Mouse (Mus musculus): ENCODE results near the gene 1700029I15Rik. TPM values are rescaled to one million over a fixed set of nuclear protein-coding genes. Genes with fewer than 3 reads are reported as not detected.
A peak's percentile ranks its signal among the peaks of the same experiment; 100 is the strongest.

The 1700029I15Rik gene
- total and polyA plus RNA-seq, 3 experiments: 0.67 to 3.4 (median 3.0) TPM

DNA sequence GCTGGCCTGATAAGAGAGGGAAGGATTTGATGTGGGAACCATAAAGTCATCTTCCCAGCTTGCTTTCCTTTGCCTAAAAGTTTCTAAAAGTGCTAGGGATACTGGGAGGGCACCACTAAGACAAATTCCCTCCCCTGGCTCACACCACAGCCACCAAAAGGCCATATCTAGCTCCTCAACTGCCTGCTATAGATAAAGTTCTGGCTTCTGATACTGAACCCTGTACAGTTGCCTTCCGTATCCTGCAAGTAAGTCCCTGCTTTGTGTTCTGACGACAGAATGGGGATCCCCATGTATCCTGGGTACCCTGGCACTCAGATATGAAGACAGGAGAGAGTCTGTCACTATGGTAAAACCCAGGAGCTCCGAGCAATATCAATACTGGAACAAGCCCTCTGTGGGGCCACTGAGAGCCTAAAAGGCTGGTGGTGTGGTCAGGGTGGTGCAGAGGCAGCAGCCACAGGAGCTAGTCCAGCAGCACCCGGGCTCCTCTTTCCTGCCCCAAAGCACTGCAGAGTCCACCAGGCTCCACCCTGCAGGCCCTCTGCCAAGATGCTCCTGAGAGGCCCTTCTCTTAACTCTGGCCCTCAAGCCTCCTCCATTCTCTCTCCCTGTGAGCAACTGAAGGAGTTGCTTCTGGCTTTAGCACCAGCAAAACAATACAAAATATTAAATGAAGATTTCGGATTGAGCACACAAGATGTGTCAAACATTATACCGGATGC is 8.0 kb downstream of the 1700029I15Rik start:
- no peak for TF ChIP-seq MEF2A (IDR thresholded peaks at IDR 0.05; ENCODE audit: borderline replicate concordance, low read depth, low read length)
- TF ChIP-seq RCOR1 (conservative IDR thresholded peaks at IDR 0.05; ENCODE audit: low read depth, low read length): no peak
- no peak for TF ChIP-seq ZMIZ1 (IDR thresholded peaks at IDR 0.05; ENCODE audit: low read depth, low read length)
- no peak for TF ChIP-seq POLR2A (IDR thresholded peaks at IDR 0.05; ENCODE audit: low read depth, low read length)
- no peak for TF ChIP-seq CHD1 (IDR thresholded peaks at IDR 0.05; ENCODE audit: low read depth, low read length)
- no peak for TF ChIP-seq SMC3 (IDR thresholded peaks at IDR 0.05; ENCODE audit: low read depth, low read length)
- no peak for TF ChIP-seq IRF4 (IDR thresholded peaks at IDR 0.05; ENCODE audit: low read depth, low read length)
- TF ChIP-seq JUND (conservative IDR thresholded peaks at IDR 0.05; ENCODE audit: low read depth, low read length): no peak
- TF ChIP-seq ELF1 (IDR thresholded peaks at IDR 0.05; ENCODE audit: low read depth, low read length): no peak
- no peak for TF ChIP-seq ZC3H11A (IDR thresholded peaks at IDR 0.05; ENCODE audit: low read depth, low read length)
- no peak for TF ChIP-seq JUN (IDR thresholded peaks at IDR 0.05; ENCODE audit: insufficient read depth, low read depth, low read length)
- TF ChIP-seq BHLHE40 (IDR thresholded peaks at IDR 0.05; ENCODE audit: low read depth, low read length): no peak
- no peak for TF ChIP-seq NELFE (IDR thresholded peaks at IDR 0.05; ENCODE audit: low read depth, low read length)
- no peak for TF ChIP-seq GABPA (IDR thresholded peaks at IDR 0.05; ENCODE audit: insufficient replicate concordance, low read depth, low read length)
- no peak for TF ChIP-seq ZKSCAN1 (IDR thresholded peaks at IDR 0.05; ENCODE audit: borderline replicate concordance, low read depth, low read length)
- no peak for TF ChIP-seq KAT2A (IDR thresholded peaks at IDR 0.05; ENCODE audit: insufficient replicate concordance, low read length)
- no peak for TF ChIP-seq RAD21 (IDR thresholded peaks at IDR 0.05; ENCODE audit: low read depth, low read length)
- dilution Hi-C loops (cut with MboI; ENCODE audit: extremely low pct_ligation_motif_present, extremely low pct_unique_long_range_greater_than_20kb, low sequenced_read_pairs) (no loop called here), in situ Hi-C loops (cut with MboI; ENCODE audit: low pct_ligation_motif_present, low pct_unique_long_range_greater_than_20kb, low sequenced_read_pairs) (no loop called here)

DNA sequence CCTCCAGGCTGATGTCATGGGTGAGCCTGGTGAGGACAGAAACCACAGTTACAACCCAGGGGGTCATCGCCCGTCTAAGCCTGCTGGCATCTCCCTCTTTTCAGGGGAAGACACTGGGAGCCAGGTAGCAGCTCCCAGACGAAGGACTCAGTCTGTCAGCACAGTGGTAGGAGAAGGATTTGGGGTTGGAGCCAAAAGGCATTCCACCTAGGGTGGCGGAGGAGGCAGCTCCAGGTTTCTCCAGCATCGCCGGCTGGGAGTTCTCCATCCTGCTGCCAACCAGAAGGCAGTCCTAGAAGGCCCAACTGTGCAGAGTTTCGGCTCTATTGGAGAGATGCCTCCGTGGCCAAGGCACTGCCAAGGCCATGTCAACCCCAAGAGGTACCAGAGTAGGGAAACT is 8.8 kb downstream of the 1700029I15Rik start:
- H3K36me3 ChIP-seq (replicated peaks in 1 of 2; ENCODE audit: control insufficient read depth in 1 of 2, insufficient read depth in 1 of 2, low read length in 1 of 2): peaks cover 11 to 45% of the 10 kb centered on the region in 2 experiments
- TF ChIP-seq EP300 (IDR thresholded peaks at IDR 0.05; ENCODE audit: low read length) (no peak), MAZ (IDR thresholded peaks at IDR 0.05; ENCODE audit: low read depth, low read length) (no peak), BHLHE40 (IDR thresholded peaks at IDR 0.05; ENCODE audit: low read depth, low read length) (no peak), JUND (conservative IDR thresholded peaks at IDR 0.05; ENCODE audit: low read depth, low read length) (no peak), JUN (IDR thresholded peaks at IDR 0.05; ENCODE audit: insufficient read depth, low read depth, low read length) (no peak)
- H3K27ac ChIP-seq (ENCODE audit: insufficient read depth, low read depth): no peak overlapping the region
- no peak for DNase-seq (ENCODE audit: extremely low read depth)
- peaks cover 15 to 44% of the 10 kb centered on the region in 2 experiments for H3K4me1 ChIP-seq (ENCODE audit: control insufficient read depth in 1 of 2, insufficient read depth in 2 of 2)
- H3K9ac ChIP-seq (ENCODE audit: insufficient read depth, low read depth): 0 out of 2 replicates have a peak overlapping the region, but pooled peaks have one; percentile 64
- H3K27me3 ChIP-seq (replicated peaks): no peaks in the 10 kb centered on the region
- H3K4me2 ChIP-seq (ENCODE audit: insufficient read depth, low read depth, poor library complexity, severe bottlenecking): no peak overlapping the region
- dilution Hi-C loops (cut with MboI; ENCODE audit: extremely low pct_ligation_motif_present, extremely low pct_unique_long_range_greater_than_20kb, low sequenced_read_pairs): no loop called here
- no peaks in the 10 kb centered on the region for H3K9me3 ChIP-seq (replicated peaks; ENCODE audit: low read length)
- in situ Hi-C loops (cut with MboI; ENCODE audit: low pct_ligation_motif_present, low pct_unique_long_range_greater_than_20kb, low sequenced_read_pairs): no loop called here
- peak overlapping the region in 1 of 3 experiments; percentile 62 for H3K4me3 ChIP-seq (replicated peaks in 1 of 3; ENCODE audit: low read depth in 2 of 3, low read length in 2 of 3, poor library complexity in 1 of 3)
- H3K79me2 ChIP-seq (replicated peaks; ENCODE audit: control insufficient read depth, extremely low read depth, insufficient read depth, poor library complexity, severe bottlenecking): no peaks in the 10 kb centered on the region

More for the DNA sequence above, 8.0 kb downstream of the 1700029I15Rik start:
- Histone ChIP-seq H3K27ac (ENCODE audit: insufficient read depth, low read depth) (no peak overlapping the region), H3K9ac (ENCODE audit: insufficient read depth, low read depth) (no peak overlapping the region), H3K4me2 (ENCODE audit: insufficient read depth, low read depth, poor library complexity, severe bottlenecking) (no peak overlapping the region), H3K36me3 (replicated peaks in 1 of 2; ENCODE audit: control insufficient read depth in 1 of 2, insufficient read depth in 1 of 2, low read length in 1 of 2) (peaks cover 19 to 52% of the 10 kb centered on the region in 2 experiments), H3K4me3 (replicated peaks in 1 of 3; ENCODE audit: low read depth in 2 of 3, low read length in 2 of 3, poor library complexity in 1 of 3) (no peak overlapping the region), H3K79me2 (replicated peaks; ENCODE audit: control insufficient read depth, extremely low read depth, insufficient read depth, poor library complexity, severe bottlenecking) (no peaks in the 10 kb centered on the region), H3K4me1 (ENCODE audit: control insufficient read depth in 1 of 2, insufficient read depth in 2 of 2) (peaks cover 15 to 44% of the 10 kb centered on the region in 2 experiments), H3K9me3 (replicated peaks; ENCODE audit: low read length) (no peaks in the 10 kb centered on the region), H3K27me3 (replicated peaks) (no peaks in the 10 kb centered on the region)
- DNase-seq (ENCODE audit: extremely low read depth): no peak
